Mouse (Mus musculus) stomach, postnatal 0 days (tissue): Measurements from ENCODE around the gene Zfp646. TPM values are rescaled to one million over a fixed set of nuclear protein-coding genes. Genes with fewer than 3 reads are reported as not detected.

Experiments used
- ATAC-seq: fragments of 200-750 bp; cut with Nextera tagmentation; 2 replicates; pipeline ENCODE4 v1.8.0; 2017; ENCODE audit not compliant: low FRiP score, low TSS enrichment
- DNase-seq: peaks from one replicate; pipeline ENCODE4 v3.0.0-alpha.2; 2016; ENCODE audit warnings: low spot score
- H3K27ac ChIP-seq: fragments of 300-500 bp; sonication (generic); replicated peaks from 2 replicates; pipeline ENCODE4 v1.5.1; 2014; ENCODE audit warnings: mild to moderate bottlenecking, control low read depth
- H3K27me3 ChIP-seq: fragments of 300-500 bp; sonication (generic); 2 replicates; pipeline ENCODE4 v1.6.1; 2014; ENCODE audit warnings: low read length; ENCODE audit not compliant: control insufficient read depth, insufficient read depth
- H3K36me3 ChIP-seq: fragments of 300-500 bp; sonication (generic); 2 replicates; pipeline ENCODE4 v1.6.1; 2014; ENCODE audit warnings: low read length, mixed read lengths; ENCODE audit not compliant: control insufficient read depth, insufficient read depth
- H3K4me1 ChIP-seq: fragments of 300-500 bp; sonication (generic); replicated peaks from 2 replicates; pipeline ENCODE4 v1.6.1; 2014; ENCODE audit warnings: antibody characterized with exemption; ENCODE audit not compliant: control insufficient read depth, insufficient read depth
- H3K4me2 ChIP-seq: fragments of 300-500 bp; sonication (generic); replicated peaks from 2 replicates; pipeline ENCODE4 v1.6.1; 2014; ENCODE audit warnings: low read depth, mild to moderate bottlenecking, control low read depth, moderate library complexity
- H3K4me3 ChIP-seq: fragments of 300-500 bp; sonication (generic); 2 replicates; pipeline ENCODE4 v1.5.1; 2014; ENCODE audit warnings: low read depth, low read length, control low read depth
- H3K9ac ChIP-seq: fragments of 300-500 bp; sonication (generic); 2 replicates; pipeline ENCODE4 v1.6.1; 2014; ENCODE audit warnings: mild to moderate bottlenecking, low read length, control low read depth, mixed read lengths
- H3K9me3 ChIP-seq: fragments of 300-500 bp; sonication (generic); 2 replicates; pipeline ENCODE4 v1.6.1; 2016; ENCODE audit warnings: low read length; ENCODE audit not compliant: control insufficient read depth
- CTCF ChIP-seq: IDR thresholded peaks from 2 replicates; pipeline ENCODE4 v1.5.1; 2016; ENCODE audit warnings: antibody characterized with exemption, low read depth, mild to moderate bottlenecking, moderate library complexity
- EP300 ChIP-seq: optimal IDR thresholded peaks from 2 replicates; pipeline ENCODE3; 2016; ENCODE audit warnings: antibody characterized with exemption
- WGBS: fragments of 180-500 bp; shearing (Covaris S2); extraction: QIAGEN DNeasy Blood & Tissue Kit; methylation state at CpG from one replicate; pipeline ENCODE4 v1.1.7; 2014; 5-methylcytosine and 5-hydroxymethylcytosine counted together
- polyA plus RNA-seq: library from polyadenylated mRNA; unstranded; fragments of >200 nt; fragmentation: Nextera tagmentation; extraction: Ambion mirVana; gene quantifications from 2 replicates; pipeline ENCODE4 v1.2.1, GENCODE M21; 2015

The Zfp646 gene
- polyA plus RNA-seq, 1 experiment from 2014 or later = 3.8 TPM

DNA sequence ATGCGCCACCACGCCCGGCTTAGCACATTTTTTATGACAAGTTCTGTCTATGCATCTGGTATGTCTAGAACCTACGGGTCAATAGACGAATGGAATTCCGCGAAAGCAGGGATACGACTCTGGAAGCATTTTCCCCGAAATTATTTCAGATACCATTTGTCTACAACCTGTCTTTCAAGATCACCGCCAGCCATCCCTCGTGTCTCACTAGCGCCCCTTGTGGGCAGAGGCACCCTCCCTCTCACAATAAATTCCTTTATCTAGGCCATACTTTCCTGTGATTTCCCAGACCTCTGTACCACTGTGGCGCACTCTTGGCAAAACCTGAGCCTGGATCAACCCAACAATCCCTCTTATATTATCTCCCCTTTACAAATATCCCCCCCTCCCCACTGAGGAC is 20.4 kb downstream of the Zfp646 start:
- Histone ChIP-seq H3K4me1 (no peaks in the 10 kb centered on the region), H3K4me3 (no peak overlapping the region), H3K4me2 (no peak overlapping the region), H3K36me3 (no peaks in the 10 kb centered on the region; the same call in 1 of the 2 replicates), H3K9me3 (no peaks in the 10 kb centered on the region), H3K27ac (no peak overlapping the region), H3K27me3 (no peaks in the 10 kb centered on the region), H3K9ac (no peak overlapping the region)
- TF ChIP-seq CTCF (peak; percentile 80), EP300 (no peak)
- WGBS = 50% methylated on average over 13 of the region's 13 CpGs
- ATAC-seq = no peak
- peak; percentile 66 for DNase-seq

DNA sequence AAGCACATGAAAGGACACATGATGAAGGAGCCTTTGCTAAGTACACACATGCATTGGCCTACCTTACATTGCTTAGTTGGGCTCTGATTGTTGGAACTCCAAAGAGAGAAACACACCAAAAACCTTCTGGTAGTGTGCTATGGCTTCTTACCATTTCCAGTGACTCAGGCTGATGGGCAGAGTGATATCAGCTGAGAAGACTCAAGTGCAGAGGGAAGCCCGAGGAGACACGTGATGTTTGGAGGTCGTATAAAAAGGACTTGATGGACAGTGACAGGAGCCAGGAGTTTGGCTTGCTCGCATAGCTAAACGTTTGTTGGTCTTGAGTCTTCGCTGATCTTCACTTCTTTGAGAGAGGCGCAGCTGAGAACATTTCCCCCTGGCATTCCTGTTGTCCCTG is 21.5 kb downstream of the Zfp646 start:
- H3K27me3 ChIP-seq = no peaks in the 10 kb centered on the region

DNA sequence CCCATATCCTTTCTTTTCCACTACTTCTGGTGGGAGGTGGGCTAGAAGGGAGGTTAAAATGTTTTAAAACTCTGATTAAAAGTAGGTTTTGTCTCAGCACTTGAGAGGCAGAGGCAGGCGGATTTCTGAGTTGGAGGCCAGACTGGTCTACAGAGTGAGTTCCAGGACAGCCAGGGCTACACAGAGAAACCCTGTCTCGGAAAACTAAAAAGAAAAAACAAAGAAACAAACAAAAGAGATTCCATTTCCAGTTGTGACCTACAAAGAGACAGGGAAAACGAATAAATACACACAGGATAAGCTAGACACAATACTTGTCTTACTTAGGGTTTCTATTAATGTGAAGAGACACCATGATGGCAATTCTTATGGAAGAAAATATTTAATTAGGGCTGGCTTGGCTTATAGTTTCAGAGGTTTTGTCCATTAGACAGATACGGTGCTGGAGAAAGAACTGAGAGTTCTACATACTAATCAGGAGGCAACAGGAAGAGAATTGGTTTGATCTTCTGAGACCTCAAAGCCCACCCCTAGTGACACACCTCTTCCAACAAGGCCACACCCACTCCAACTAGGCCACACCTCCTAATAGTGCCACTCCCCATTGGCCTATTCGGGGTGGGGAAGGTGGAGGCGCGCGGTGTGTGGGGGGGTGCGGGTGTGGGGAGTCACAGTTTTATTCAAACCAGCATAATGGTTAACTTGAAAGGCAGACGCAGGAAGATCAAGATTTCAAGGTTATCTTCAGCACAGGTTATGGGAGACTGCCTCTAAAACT is 22.3 kb downstream of the Zfp646 start:
- no peak overlapping the region for H3K4me3 ChIP-seq
- no peak overlapping the region for H3K27ac ChIP-seq
- TF ChIP-seq CTCF = no peak
- TF ChIP-seq EP300 = no peak
- H3K9ac ChIP-seq = no peak overlapping the region
- no peak overlapping the region for H3K4me2 ChIP-seq
- no peaks in the 10 kb centered on the region for H3K27me3 ChIP-seq
- no peaks in the 10 kb centered on the region for H3K36me3 ChIP-seq
- DNase-seq = peak; percentile 55
- 31% methylated on average over 10 of the region's 10 CpGs for WGBS
- H3K4me1 ChIP-seq = no peaks in the 10 kb centered on the region
- no peak for ATAC-seq
- no peaks in the 10 kb centered on the region for H3K9me3 ChIP-seq

More for the DNA sequence above, 21.5 kb downstream of the Zfp646 start:
- Histone ChIP-seq H3K4me1 (no peaks in the 10 kb centered on the region), H3K27ac (no peak overlapping the region), H3K36me3 (no peaks in the 10 kb centered on the region; the same call in 1 of the 2 replicates), H3K9ac (no peak overlapping the region), H3K4me2 (no peak overlapping the region), H3K4me3 (no peak overlapping the region), H3K9me3 (no peaks in the 10 kb centered on the region)
- TF ChIP-seq CTCF (no peak), EP300 (no peak)
- 89% methylated on average over 7 of the region's 7 CpGs for whole genome bisulfite sequencing
- no peak for ATAC-seq
- DNase-seq = no peak

DNA sequence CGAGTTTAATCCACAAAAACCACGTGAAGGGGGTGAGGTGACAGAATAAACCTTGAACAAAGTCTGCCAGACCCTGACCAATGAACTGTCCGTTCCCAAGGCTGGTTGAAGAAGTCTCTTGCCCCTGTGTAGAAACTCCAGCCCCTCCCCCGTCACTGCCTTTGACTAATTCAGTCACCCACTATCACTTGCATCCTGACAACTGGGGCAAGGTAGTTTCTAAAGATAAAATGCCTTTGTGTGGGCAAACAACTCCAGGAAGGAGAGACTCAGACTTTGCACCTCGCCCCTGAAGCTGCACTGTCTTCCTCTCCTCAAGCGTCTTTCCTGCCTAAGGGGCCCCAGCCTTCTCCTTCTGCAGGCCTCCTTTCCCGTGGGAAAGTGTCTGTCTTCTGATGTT is 24.0 kb downstream of the Zfp646 start:
- no peaks in the 10 kb centered on the region for H3K9me3 ChIP-seq
- no peak for TF ChIP-seq EP300
- no peak for TF ChIP-seq CTCF
- H3K36me3 ChIP-seq = no peaks in the 10 kb centered on the region
- H3K27ac ChIP-seq = no peak overlapping the region; the same call in 1 of the 2 replicates
- DNase-seq (peak; percentile 55), ATAC-seq (no peak)
- no peak overlapping the region for H3K4me3 ChIP-seq
- no peaks in the 10 kb centered on the region for H3K27me3 ChIP-seq
- WGBS = 29% methylated on average over 7 of the region's 7 CpGs
- H3K4me2 ChIP-seq = no peak overlapping the region
- H3K9ac ChIP-seq = no peak overlapping the region
- no peaks in the 10 kb centered on the region for H3K4me1 ChIP-seq

DNA sequence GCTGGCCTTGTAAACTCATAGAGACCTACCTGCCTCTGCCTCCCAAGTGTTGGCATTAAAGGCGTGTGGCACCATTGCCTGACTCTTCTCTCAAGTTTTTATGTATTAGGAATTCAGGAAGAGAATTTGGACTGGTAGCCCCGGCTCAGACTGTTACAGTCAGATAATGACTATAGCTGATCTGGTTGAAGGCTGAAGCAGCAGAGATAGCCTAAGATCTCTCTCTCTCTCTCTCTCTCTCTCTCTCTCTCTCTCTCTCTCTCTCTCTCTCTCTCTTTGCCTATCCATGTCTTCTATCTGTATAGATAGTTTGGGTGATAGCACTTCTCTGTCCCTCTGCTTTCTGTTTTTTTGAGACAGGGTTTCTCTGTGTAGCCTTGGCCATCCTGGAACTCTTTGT is 25.8 kb downstream of the Zfp646 start:
- no peak for TF ChIP-seq CTCF
- no peak for TF ChIP-seq EP300
- no peaks in the 10 kb centered on the region for H3K9me3 ChIP-seq
- no peak for DNase-seq
- no peak overlapping the region for H3K27ac ChIP-seq
- H3K36me3 ChIP-seq = no peaks in the 10 kb centered on the region
- no peaks in the 10 kb centered on the region for H3K27me3 ChIP-seq
- WGBS = 89% methylated on average over 2 of the region's 2 CpGs
- H3K4me2 ChIP-seq = no peak overlapping the region
- no peak overlapping the region for H3K4me3 ChIP-seq
- no peak for ATAC-seq
- no peak overlapping the region for H3K9ac ChIP-seq
- no peaks in the 10 kb centered on the region for H3K4me1 ChIP-seq

DNA sequence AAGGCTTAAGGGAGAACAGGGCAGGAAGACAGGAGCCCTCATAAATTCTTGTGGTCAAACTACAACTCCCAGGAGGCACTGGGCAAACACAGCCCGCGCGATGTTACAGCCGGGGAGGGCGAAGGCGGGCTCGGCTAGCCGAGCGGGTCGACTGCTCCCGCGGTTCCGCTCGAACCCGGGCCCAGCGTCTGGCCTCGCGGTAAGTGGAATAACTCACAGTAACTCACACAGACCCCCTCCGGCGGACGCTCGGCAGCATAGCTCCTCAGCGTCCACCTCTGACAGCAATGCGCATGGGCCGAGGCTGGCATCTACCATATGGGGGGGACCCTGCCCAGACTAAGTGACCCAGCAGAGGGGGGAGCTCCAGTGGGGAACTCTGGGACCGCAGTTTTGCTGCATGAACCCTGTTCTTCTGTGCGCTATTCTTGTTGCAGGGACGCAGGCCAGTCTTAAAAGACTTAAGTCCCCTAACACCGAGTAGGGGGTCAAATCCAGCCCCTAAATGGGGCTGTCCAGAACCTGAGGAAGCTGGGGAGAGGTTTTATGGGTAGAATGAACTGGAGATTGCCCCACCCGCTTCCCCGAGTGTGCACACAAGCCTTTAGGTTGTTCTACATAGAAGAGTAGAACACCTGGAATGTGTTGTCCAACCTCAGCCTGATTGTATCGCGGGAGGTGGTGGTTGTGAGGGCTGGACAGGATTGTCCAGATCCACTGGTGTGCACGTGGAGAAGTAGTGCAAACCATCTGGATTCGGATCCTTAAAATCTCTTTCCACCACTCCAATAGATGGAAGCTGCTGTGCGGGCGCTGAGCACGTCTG is 28.2 kb downstream of the Zfp646 start, which contains the start of gene Bckdk:
Gene Bckdk (plus strand): TSS at position 112 of the 826 bp plus-strand sequence.
- Histone ChIP-seq H3K4me1 (no peaks in the 10 kb centered on the region), H3K4me2 (peak within 1 kb of the TSS; percentile 71), H3K36me3 (peaks cover 12% of the 10 kb centered on the region), H3K9ac (peak within 1 kb of the TSS; percentile 93), H3K27ac (peak within 1 kb of the TSS; percentile 85), H3K27me3 (no peaks in the 10 kb centered on the region), H3K4me3 (peak within 1 kb of the TSS; percentile 69), H3K9me3 (no peaks in the 10 kb centered on the region)
- peak; percentile 87 for DNase-seq
- peak; percentile 32; the same call in 1 of the 2 replicates for TF ChIP-seq CTCF
- no peak for TF ChIP-seq EP300
- 6% methylated on average over 33 of the region's 38 CpGs for WGBS
- peak; percentile 87 for ATAC-seq
